Mouse (Mus musculus) layer of hippocampus, adult 18-20 months (tissue): ENCODE data around the gene Stim2. TPM values are rescaled to one million over a fixed set of nuclear protein-coding genes. Genes with fewer than 3 reads are reported as not detected.

Experiments
- DNase-seq, 2 experiments: peaks; one replicate each; pipeline ENCODE4 v3.0.0; 2022; ENCODE audit warnings: low spot score in 2 of 2
- total RNA-seq, 2 experiments: library from RNA; stranded (reverse); gene quantifications; 2 replicates each; pipeline ENCODE4 v1.2.3; 2021

Gene Stim2
- total RNA-seq, 2 experiments from 2014 or later: 157 to 166 TPM

DNA sequence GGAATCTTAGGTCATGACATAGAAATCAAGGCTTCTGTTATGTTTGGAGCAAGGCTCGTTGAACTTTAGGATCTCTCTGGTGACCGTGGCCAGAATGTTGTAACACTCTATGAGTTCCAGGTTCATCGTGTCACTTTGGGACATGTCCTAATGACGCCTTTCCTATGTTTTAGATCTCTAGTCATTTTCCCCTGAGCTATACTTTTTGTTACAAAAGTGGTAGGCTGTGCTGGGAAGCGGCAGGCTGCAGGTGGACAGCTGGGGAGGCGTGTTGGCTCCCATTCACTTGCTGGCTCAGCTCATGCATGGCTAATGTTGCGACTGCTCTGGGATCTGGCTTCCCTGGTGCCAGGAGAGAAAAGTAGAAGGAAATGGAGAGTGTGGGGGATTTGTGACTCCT, 5.7 kb upstream of the Stim2 start:
- peak; percentile 64 to 79 for DNase-seq

DNA sequence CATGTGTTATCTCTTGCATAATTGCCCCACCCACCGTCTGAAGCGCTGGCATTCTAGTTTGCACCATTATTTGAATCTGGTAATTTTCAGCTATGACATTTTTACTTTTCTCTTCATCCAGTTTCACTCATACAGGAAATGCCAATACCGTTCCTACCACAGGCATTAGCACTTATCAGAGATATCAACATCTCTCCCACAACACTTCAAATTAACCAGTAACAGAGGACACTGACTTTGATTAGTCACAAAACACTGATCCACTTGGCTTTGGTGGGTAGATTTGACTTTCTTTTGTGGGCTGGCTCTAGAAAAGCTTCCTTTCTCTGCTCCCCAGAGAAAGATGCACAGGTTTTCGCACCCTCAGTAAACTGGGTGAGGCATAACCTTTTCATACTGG, 3.7 kb upstream of the Stim2 start:
- DNase-seq: no peak

DNA sequence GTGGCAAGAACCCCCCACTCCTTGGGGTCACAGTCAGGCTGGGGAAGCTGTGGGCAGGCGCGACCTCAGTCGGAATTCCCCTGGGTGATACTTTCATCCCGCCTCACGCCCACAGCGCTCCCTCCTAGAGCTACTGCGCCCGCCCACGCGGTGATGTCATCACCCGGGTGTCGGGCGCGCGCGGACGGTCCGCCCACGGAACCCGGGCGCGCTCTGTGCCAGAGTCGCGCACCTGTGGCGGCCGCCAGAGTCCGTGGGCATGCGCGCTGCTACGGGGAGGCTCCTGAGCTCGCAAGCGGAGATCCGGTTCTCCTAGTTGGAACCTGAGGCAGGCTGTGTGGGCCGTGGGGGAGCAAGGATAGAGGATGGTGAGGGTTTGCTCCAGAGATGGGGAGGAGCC, 3.0 kb upstream of the Stim2 start:
- DNase-seq: peak; percentile 72 to 89

DNA sequence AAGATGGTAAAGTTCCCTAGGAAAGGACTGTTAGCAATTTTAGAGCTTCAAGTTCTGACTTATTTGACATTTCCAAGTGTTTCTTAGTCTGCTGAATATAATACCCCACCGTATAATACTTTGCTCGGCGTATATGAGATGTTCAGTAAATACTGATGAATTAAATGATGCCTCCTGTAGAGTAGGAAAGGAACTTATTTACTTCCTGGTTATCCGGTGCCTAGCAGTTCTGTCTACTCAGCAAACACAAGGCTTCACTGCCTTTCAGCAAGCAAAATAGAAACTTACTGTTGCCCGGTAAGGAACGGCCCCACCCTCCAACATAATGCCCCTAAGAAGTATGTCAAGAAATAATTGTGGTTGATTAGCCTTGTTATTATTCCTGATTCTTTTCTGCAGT, 1.5 kb upstream of the Stim2 start:
- no peak for DNase-seq

DNA sequence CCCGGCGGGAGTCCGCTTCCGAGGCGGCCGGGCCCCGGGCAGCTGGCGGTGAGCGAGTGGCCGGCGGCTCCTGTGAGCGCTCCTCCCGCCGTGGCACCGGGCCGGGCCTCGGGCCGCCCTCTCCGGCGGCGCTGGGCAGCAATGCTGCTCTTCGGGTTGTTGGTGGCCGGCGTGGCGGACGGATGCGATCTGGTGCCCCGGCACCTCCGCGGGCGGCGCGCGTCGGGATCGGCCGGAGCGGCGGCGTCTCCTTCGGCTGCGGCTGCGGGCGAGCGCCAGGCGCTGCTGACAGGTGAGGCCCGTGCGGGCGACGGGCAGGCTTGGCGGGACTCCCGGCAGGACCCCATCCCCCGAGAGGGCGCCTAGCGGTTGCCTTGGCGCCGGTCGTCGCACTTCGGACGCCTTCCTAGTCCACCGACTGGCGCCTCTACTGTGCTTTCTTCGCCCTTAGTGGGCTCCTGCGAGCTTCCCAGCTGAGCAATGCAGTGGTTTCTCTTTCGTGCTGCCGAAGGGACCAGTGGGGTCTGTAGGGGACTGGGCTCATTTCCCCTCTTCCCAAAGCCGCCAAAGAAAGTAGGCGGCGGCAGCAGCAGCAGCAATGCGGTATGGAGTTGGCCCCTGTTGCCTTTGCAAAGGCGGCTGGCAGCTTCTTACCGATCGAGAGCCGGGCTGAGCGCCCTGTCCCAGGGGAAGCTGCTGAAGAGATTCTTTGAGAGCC, 603 bp downstream of the Stim2 start:
- DNase-seq: peak; percentile 44 to 69

DNA sequence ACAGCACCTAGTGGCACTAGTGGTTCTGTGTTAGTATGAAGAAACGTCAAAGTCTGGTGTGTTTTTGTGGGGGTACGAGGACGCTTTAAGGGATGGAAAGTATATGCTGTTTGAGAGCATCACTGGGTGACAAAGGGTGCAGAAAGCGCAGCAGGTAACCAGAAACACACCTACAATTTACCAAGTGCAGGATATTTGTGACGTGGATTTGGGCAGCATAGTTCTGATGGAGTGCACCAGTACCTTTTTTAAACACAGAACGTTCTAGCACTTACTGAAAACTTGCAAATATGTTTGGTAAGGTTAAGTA, 1.1 kb downstream of the Stim2 start:
- no peak for DNase-seq

DNA sequence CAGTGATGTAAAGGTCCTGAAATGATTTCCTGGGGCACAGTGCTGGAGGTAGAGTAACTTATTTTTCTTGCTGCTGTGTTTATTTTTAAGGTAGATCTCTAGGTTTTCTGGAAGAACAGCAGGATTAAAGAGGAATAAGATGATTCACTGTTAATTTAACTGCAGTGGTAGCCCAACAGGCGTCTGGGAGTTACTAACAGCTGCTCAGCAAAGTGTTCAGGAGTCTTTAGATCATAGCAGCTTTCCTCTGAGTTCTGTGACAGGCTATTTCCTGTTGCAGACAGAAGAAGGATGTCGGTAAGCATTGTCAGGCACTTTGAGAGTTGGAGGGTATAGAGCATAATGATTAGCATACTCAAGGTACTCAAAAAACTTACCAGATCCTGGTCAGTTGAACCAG, 1.5 kb downstream of the Stim2 start:
- DNase-seq: peak in 1 of 2 experiments; percentile 47

DNA sequence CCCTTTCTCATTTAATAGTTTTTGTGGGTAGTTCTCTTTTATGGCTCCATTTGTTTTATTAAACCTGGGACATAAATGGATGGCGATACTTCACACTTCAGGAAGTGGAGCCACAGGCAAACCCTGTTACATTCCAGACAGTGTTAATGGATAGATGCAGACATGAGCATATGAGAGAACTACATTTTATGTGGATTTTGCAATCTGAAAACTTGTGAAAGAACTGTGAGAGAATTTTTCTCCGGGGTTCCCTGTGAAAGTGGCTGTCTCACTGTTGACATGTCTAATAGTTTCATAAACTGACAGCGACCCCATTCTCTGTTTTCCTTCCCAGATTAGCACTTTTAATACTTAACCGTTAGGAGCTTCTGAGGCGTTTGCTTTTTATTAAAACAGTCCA, 2.7 kb downstream of the Stim2 start:
- no peak for DNase-seq

DNA sequence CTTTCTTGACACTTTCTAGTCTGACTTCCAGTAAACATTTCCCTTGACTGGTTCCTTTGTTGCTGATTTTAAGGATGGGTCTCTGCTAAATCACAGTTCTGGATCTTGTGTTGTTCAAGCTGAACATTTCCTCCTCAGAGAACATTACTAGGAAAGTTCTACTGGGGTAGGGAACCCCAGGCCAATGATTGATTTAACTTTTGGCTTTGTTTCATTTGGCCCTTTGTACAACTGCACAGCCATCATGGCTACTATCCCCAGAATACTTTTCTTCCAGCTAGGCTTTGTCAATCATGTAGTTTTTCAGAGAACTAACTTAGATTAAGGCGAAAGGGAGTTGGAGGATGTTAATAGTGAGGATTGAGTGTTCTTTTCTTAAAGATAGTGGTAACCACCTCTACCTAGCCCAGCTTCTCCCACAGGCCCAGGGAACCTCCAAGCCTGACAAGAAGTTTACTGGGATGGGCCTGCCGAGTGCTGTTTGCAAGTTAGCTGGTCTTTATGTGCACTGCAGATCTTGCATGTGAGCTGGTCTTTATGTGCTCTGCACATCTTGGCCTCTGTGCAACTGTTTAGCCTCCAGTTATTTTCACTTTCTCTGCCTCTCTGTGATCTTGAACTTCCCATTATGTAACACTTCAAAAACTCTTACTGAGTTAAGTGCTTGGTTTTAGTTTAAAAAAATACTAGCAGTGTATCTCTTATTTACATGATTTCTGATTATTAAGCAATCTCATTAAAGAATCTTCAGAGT, 7.0 kb downstream of the Stim2 start:
- no peak for DNase-seq

GRCm38 (mm10) chr5:54005865-54006225, 7.5 kb downstream of the Stim2 start:
- no peak for DNase-seq

DNA sequence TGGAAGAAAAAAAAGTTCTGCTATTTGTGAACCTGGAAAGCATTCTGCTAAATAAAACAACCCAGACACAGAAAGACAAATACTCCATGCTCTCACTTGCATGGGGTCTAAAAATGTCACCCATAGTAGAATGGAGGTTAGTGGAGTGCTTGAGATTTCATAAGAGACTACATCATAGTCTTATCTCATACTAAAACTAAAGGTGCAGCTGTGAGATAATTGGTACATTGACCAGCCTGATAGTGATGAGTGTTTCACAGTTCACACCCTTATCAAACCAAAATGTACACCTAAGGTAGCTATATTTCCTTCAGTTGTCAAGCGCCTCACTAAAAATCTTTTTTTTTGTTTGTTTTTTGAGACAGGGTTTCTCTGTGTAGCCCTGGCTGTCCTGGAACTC, 8.5 kb downstream of the Stim2 start:
- DNase-seq: no peak

GRCm38 (mm10) chr5:54007617-54008016, 9.3 kb downstream of the Stim2 start:
- DNase-seq: no peak

DNA sequence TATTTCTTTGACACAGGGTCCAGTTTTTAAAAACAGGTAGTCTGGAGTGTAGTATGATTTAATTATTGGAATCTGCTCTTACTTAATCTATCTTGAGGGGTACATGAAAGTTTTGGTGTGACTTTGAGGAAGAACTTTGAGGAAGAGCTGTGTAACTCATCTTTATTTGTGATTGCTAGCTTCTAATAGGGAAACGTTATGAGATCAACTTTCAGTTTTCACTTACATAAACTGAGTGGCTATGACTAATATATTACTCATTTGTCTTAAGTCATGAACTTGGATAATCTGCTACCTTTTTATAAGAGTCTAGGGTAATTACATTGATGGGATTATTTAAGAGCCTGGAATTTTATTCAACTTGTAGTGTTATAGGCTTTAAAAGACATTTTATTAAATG, 15.0 kb downstream of the Stim2 start:
- DNase-seq: no peak

- no peak for DNase-seq
Measured at GRCm38 (mm10) chr5:54017143-54017542, 18.8 kb downstream of the Stim2 start.

DNA sequence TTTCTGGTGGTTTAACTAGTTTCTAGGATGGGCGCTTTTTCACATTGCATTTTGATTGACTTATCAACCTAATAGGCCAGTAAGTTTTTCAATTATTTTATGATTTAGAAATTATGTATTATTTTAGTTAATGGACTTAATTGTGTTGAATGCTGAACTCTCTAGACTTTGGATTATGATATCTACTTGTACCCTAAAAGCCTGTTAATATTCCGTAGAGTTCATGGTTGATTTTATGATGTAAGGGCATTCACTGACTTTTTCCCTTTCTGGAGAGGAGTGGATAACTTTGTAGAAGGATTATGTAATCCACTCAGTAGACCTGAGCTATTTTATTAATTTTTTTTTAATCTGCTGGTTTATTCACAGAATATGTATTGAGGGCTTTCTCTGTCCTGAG, 20.6 kb downstream of the Stim2 start:
- no peak for DNase-seq

- DNase-seq: no peak
Measured at GRCm38 (mm10) chr5:54019546-54019945, 21.2 kb downstream of the Stim2 start.

DNA sequence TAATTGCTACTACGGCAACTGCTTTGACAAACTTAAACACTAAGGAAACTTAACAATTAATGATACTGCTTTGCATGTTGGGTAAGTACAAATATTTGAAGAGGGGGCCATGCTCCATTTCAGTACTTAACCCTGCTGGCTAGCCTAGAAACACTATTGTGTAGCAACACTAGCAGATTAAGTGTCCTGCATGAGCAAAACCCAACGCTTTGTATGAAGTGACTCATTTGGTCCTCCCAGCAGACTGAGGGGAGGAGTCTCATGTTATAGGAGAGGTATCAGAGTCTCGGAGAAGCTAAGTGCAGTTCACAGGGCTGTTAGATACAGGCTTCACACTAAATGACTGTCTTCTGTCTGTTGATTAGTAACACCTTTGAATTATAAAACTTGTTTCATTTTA, 26.3 kb downstream of the Stim2 start:
- DNase-seq: no peak

DNA sequence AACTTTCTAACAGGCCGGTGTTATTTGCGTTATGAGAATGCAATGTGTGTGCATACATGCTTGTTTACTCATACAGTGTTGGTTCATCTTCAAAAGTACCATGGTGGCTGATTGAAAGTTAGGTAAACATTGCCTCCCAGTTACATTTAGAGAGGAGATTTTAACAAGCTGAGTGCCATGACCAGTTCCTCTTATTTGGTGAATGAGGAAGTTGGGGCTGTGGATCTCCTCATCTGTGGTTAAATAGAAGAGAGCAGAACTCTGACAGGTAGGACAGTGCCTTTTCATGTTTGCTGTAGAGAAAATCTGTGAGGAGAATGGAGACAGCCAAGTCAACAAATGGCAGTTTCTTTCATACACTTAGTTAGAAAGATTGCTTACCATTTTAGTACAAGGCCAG, 27.3 kb downstream of the Stim2 start:
- DNase-seq: no peak

GRCm38 (mm10) chr5:54033217-54033616, 34.9 kb downstream of the Stim2 start:
- no peak for DNase-seq

GRCm38 (mm10) chr5:54034680-54035079, 36.4 kb downstream of the Stim2 start:
- DNase-seq: no peak

GRCm38 (mm10) chr5:54038615-54039014, 40.3 kb downstream of the Stim2 start:
- DNase-seq: no peak

- DNase-seq: no peak
Measured at GRCm38 (mm10) chr5:54040527-54040926, 42.2 kb downstream of the Stim2 start.

GRCm38 (mm10) chr5:54042013-54042412, 43.7 kb downstream of the Stim2 start:
- DNase-seq: no peak
